Mouse (Mus musculus) Patski (cell line): ENCODE results near the gene Chrna9. TPM values are rescaled to one million over a fixed set of nuclear protein-coding genes. Genes with fewer than 3 reads are reported as not detected.

Source experiments
- ATAC-seq: fragments of 100-300 bp; one replicate; pipeline ENCODE4 v1.8.0; 2021
- CTCF ChIA-PET: fragments of 350-600 bp; sonication (Branson Sonifier 250); formaldehyde crosslinking; loops from one replicate; lab custom pipeline; 2022; ENCODE audit warnings: inconsistent platforms; lab: Charles Lee
- POLR2A ChIA-PET: fragments of 350-600 bp; sonication (Branson Sonifier 250); formaldehyde crosslinking; loops from one replicate; lab custom pipeline; 2022; ENCODE audit warnings: antibody characterized with exemption, inconsistent platforms; lab: Charles Lee
- DNase-seq: peaks from one replicate; pipeline ENCODE4 v3.0.0-alpha.2; 2011; ENCODE audit warnings: low read depth, low spot score
- H3K27me3 ChIP-seq: fragments of 371-371 bp; one replicate; pipeline ENCODE4 v1.5.1; 2021
- CTCF ChIP-seq: fragments of 100-300 bp; IDR thresholded peaks from one replicate; pipeline ENCODE4 v1.5.1; 2021
- in situ Hi-C: fragments of 300-500 bp; cut with MboI; formaldehyde crosslinking; loops from 3 replicates; pipeline ENCODE4 v1.11.1; 2018; ENCODE audit warnings: low pct_unique_long_range_greater_than_20kb, mixed read lengths
- polyA plus RNA-seq: library from polyadenylated mRNA; unstranded; gene quantifications from one replicate; pipeline ENCODE4 v1.2.3, GENCODE M21; 2021

Chrna9 gene
- polyA plus RNA-seq, 1 experiment from 2014 or later = not detected

GRCm38 (mm10) chr5:65954130-65955080, 19.7 kb downstream of the Chrna9 start:
- DNase-seq (no peak), ATAC-seq (no peak)
- CTCF ChIA-PET = interaction anchor here (1.1 to 1.2 kb wide), 2 partner anchors 9 to 12 kb away, joined by 3 read pairs; no protein-coding TSS in a partner anchor
- H3K27me3 ChIP-seq = no peaks in the 10 kb centered on the region
- TF ChIP-seq CTCF = no peak
- POLR2A ChIA-PET = no interaction called here
- in situ Hi-C loops = loop anchor here (25.0 kb wide), 1 partner anchor 283 kb away; no protein-coding TSS in a partner anchor

GRCm38 (mm10) chr5:65955343-65956143, 20.8 kb downstream of the Chrna9 start:
- no peak for DNase-seq
- in situ Hi-C loops = loop anchor here (25.0 kb wide), 1 partner anchor 282 kb away; no protein-coding TSS in a partner anchor
- peak; percentile 77 for TF ChIP-seq CTCF
- POLR2A ChIA-PET = interaction anchor here (0.7 kb wide), 1 partner anchor 189 kb away, joined by 3 read pairs; no protein-coding TSS in a partner anchor
- H3K27me3 ChIP-seq = no peaks in the 10 kb centered on the region
- CTCF ChIA-PET = interaction anchor here (1.1 to 1.2 kb wide), 2 partner anchors 8 to 11 kb away, joined by 3 read pairs; no protein-coding TSS in a partner anchor
- ATAC-seq = peak; percentile 12

GRCm38 (mm10) chr5:65956144-65957008, 21.7 kb downstream of the Chrna9 start:
- POLR2A ChIA-PET = interaction anchor here (0.7 kb wide), 1 partner anchor 190 kb away, joined by 3 read pairs; no protein-coding TSS in a partner anchor
- TF ChIP-seq CTCF = no peak
- DNase-seq = no peak
- no peak for ATAC-seq
- no peaks in the 10 kb centered on the region for H3K27me3 ChIP-seq
- CTCF ChIA-PET = interaction anchor here (1.1 to 1.2 kb wide), 2 partner anchors 7 to 10 kb away, joined by 3 read pairs; no protein-coding TSS in a partner anchor
- in situ Hi-C loops = loop anchor here (25.0 kb wide), 1 partner anchor 281 kb away; no protein-coding TSS in a partner anchor

GRCm38 (mm10) chr5:65958597-65958996, 23.9 kb downstream of the Chrna9 start:
- POLR2A ChIA-PET = no interaction called here
- no peaks in the 10 kb centered on the region for H3K27me3 ChIP-seq
- TF ChIP-seq CTCF = peak; percentile 74
- CTCF ChIA-PET = no interaction called here
- no peak for DNase-seq
- in situ Hi-C loops = loop anchor here (25.0 kb wide), 1 partner anchor 279 kb away; no protein-coding TSS in a partner anchor
- ATAC-seq = no peak

- no peaks in the 10 kb centered on the region for H3K27me3 ChIP-seq
- ATAC-seq (no peak), DNase-seq (no peak)
- peak; percentile 35 for TF ChIP-seq CTCF
- in situ Hi-C loops = loop anchor here (25.0 kb wide), 1 partner anchor 277 kb away; no protein-coding TSS in a partner anchor
- CTCF ChIA-PET = no interaction called here
- POLR2A ChIA-PET = no interaction called here
These were observed 25.3 kb downstream of the Chrna9 start for GRCm38 (mm10) chr5:65959893-65960596.

- no peak for ATAC-seq
- ChIA-PET POLR2A (no interaction called here), CTCF (no interaction called here)
- H3K27me3 ChIP-seq = no peaks in the 10 kb centered on the region
- DNase-seq = no peak
- TF ChIP-seq CTCF = no peak
- in situ Hi-C loops = loop anchor here (25.0 kb wide), 1 partner anchor 277 kb away; no protein-coding TSS in a partner anchor
These were observed 25.9 kb downstream of the Chrna9 start for GRCm38 (mm10) chr5:65960597-65960950.

- in situ Hi-C loops = loop anchor here (25.0 kb wide), 1 partner anchor 274 kb away; no protein-coding TSS in a partner anchor
- ATAC-seq (no peak), DNase-seq (no peak)
- ChIA-PET POLR2A (interaction anchor here (0.6 kb wide), 1 partner anchor 1038 kb away, joined by 3 read pairs; no protein-coding TSS in a partner anchor), CTCF (interaction anchor here (1.0 to 1.6 kb wide), 3 partner anchors 8 to 13 kb away, joined by 3 to 4 read pairs (median 3); no protein-coding TSS in a partner anchor)
- H3K27me3 ChIP-seq = no peaks in the 10 kb centered on the region
- TF ChIP-seq CTCF = no peak
These were observed 28.6 kb downstream of the Chrna9 start for GRCm38 (mm10) chr5:65963291-65963690.

- POLR2A ChIA-PET = interaction anchor here (0.6 kb wide), 1 partner anchor 15 kb away, joined by 4 read pairs; no protein-coding TSS in a partner anchor
- in situ Hi-C loops = loop anchor here (5.0 to 25.0 kb wide), 2 partner anchors 111 to 271 kb away; no protein-coding TSS in a partner anchor
- ATAC-seq (no peak), DNase-seq (no peak)
- no peaks in the 10 kb centered on the region for H3K27me3 ChIP-seq
- CTCF ChIA-PET = interaction anchor here (2.0 kb wide), 1 partner anchor 14 kb away, joined by 7 read pairs; no protein-coding TSS in a partner anchor
- no peak for TF ChIP-seq CTCF
These were observed 31.1 kb downstream of the Chrna9 start for GRCm38 (mm10) chr5:65965771-65966279.
